Mouse (Mus musculus) ES-E14 (cell line): ENCODE results near the gene Gpr68.

Experiments
- CHD2 ChIP-seq: IDR thresholded peaks from 2 replicates; pipeline ENCODE4 v1.6.1; 2014; ENCODE audit warnings: mild to moderate bottlenecking, low read depth, low read length, inconsistent platforms
- HCFC1 ChIP-seq: IDR thresholded peaks from 2 replicates; pipeline ENCODE4 v1.6.1; 2012; ENCODE audit warnings: low read length, inconsistent platforms, borderline replicate concordance; ENCODE audit not compliant: insufficient read depth
- MAFK ChIP-seq: IDR thresholded peaks from 2 replicates; pipeline ENCODE4 v1.6.1; 2014; ENCODE audit warnings: mild to moderate bottlenecking, low read depth, low read length, inconsistent platforms; ENCODE audit not compliant: insufficient read depth
- ZC3H11A ChIP-seq: IDR thresholded peaks from 2 replicates; pipeline ENCODE4 v1.6.1; 2012; ENCODE audit warnings: low read depth, mild to moderate bottlenecking, inconsistent platforms, low read length, borderline replicate concordance
- ZNF384 ChIP-seq: IDR thresholded peaks from 2 replicates; pipeline ENCODE4 v1.6.1; 2012; ENCODE audit warnings: low read depth, low read length, inconsistent platforms

DNA sequence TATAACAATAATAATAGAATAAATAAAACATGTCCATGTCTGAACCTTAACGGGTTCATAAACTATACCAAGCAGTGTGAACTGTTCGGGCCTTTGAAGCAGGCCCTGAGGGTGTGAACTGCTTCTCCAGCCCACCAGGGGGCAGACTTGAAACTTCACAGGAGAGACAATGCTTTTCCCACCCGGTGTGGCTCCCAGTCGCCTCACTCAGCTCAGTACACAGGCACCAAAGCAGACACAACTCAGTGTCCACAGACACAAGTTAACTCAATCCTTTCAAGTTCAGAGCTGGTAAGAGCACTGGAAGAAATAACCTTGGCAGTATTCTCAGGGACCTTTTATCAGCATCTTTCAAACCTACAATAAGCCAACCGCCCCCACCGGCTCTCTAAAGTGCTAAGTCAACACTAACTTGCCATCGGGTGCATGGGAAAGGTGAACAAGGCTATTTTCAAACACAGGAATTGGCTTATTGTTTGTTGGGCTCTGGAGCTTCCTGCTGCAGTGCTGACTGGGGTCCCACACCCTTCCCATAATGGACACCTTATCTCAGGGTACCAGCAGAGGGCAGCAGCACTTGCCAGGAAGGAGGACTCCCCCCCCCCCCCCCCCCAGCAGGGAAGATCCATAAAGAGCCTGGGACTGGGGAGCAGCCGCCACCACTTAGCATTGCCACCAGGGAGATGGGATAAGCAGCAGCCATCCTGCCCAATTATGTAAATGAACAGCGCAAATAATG, 44.4 kb upstream of the Gpr68 start:
- TF ChIP-seq ZNF384, result no peak
- no peak for TF ChIP-seq ZC3H11A
- TF ChIP-seq HCFC1, result no peak
- TF ChIP-seq MAFK, result no peak; the same call in 1 of the 2 replicates
- TF ChIP-seq CHD2, result no peak
